Mouse (Mus musculus) forebrain, embryonic 10.5 days (tissue): ENCODE results near the gene Styk1. TPM values are rescaled to one million over a fixed set of nuclear protein-coding genes. Genes with fewer than 3 reads are reported as not detected.

ENCODE experiments used
- DNase-seq: peaks from one replicate; pipeline ENCODE4 v3.0.0-alpha.2; 2017; ENCODE audit warnings: low spot score; ENCODE audit errors: extremely low spot score
- H3K27ac ChIP-seq: fragments of 300-500 bp; sonication (generic); 2 replicates; pipeline ENCODE4 v1.5.1; 2016; ENCODE audit warnings: mild to moderate bottlenecking
- H3K27me3 ChIP-seq: fragments of 300-500 bp; sonication (generic); 2 replicates; pipeline ENCODE4 v1.6.1; 2016; ENCODE audit warnings: mild to moderate bottlenecking; ENCODE audit not compliant: poor library complexity, severe bottlenecking
- H3K36me3 ChIP-seq: fragments of 300-500 bp; sonication (generic); replicated peaks from 2 replicates; pipeline ENCODE4 v1.6.1; 2016; ENCODE audit warnings: mild to moderate bottlenecking, moderate library complexity
- H3K4me1 ChIP-seq: fragments of 300-500 bp; sonication (generic); 2 replicates; pipeline ENCODE4 v1.6.1; 2016
- H3K4me3 ChIP-seq: fragments of 300-500 bp; sonication (generic); 2 replicates; pipeline ENCODE4 v1.5.1; 2016; ENCODE audit warnings: mild to moderate bottlenecking, moderate library complexity
- H3K9me3 ChIP-seq: fragments of 300-500 bp; sonication (generic); 2 replicates; pipeline ENCODE4 v1.6.1; 2016; ENCODE audit warnings: mild to moderate bottlenecking, moderate library complexity
- WGBS: fragments of 180-500 bp; shearing (Covaris S2); methylation state at CpG from one replicate; pipeline ENCODE4 v1.1.7; 2016; 5-methylcytosine and 5-hydroxymethylcytosine counted together
- polyA plus RNA-seq: library from polyadenylated mRNA; unstranded; fragments of >200 nt; fragmentation: Nextera tagmentation; extraction: Ambion mirVana; gene quantifications from 2 replicates; pipeline ENCODE4 v1.2.1, GENCODE M21; 2016

Gene Styk1
- polyA plus RNA-seq, 1 experiment from 2014 or later = 0.62 TPM

- DNase-seq = no peak
- Histone ChIP-seq H3K27me3 (no peaks in the 10 kb centered on the region), H3K36me3 (peaks cover 49% of the 10 kb centered on the region), H3K9me3 (no peaks in the 10 kb centered on the region), H3K27ac (no peak overlapping the region), H3K4me1 (peaks cover 52% of the 10 kb centered on the region), H3K4me3 (no peak overlapping the region)
- WGBS = 84% methylated on average over 3 of the region's 3 CpGs
These were observed 29.6 kb upstream of the Styk1 start for GRCm38 (mm10) chr6:131382984-131383337.

GRCm38 (mm10) chr6:131382232-131382983 is 29.0 kb upstream of the Styk1 start:
- Histone ChIP-seq H3K4me3 (no peak overlapping the region), H3K4me1 (peaks cover 52% of the 10 kb centered on the region), H3K27ac (0 out of 2 replicates have a peak overlapping the region, but pooled peaks have one; percentile 11), H3K9me3 (no peaks in the 10 kb centered on the region), H3K36me3 (peaks cover 55% of the 10 kb centered on the region), H3K27me3 (no peaks in the 10 kb centered on the region)
- WGBS = 65% methylated on average over 14 of the region's 14 CpGs
- no peak for DNase-seq

GRCm38 (mm10) chr6:131378858-131379428 is 25.5 kb upstream of the Styk1 start:
- Histone ChIP-seq H3K36me3 (peaks cover 89% of the 10 kb centered on the region), H3K27ac (no peak overlapping the region), H3K4me3 (no peak overlapping the region), H3K27me3 (no peaks in the 10 kb centered on the region), H3K4me1 (peaks cover 20% of the 10 kb centered on the region), H3K9me3 (no peaks in the 10 kb centered on the region)
- no peak for DNase-seq
- WGBS = 97% methylated on average over 18 of the region's 18 CpGs

- Histone ChIP-seq H3K9me3 (no peaks in the 10 kb centered on the region), H3K4me3 (no peak overlapping the region), H3K27ac (no peak overlapping the region), H3K4me1 (peaks cover 4% of the 10 kb centered on the region), H3K36me3 (peaks cover 98% of the 10 kb centered on the region), H3K27me3 (no peaks in the 10 kb centered on the region)
- no peak for DNase-seq
- 94% methylated on average over 5 of the region's 5 CpGs for WGBS
These were observed 24.0 kb upstream of the Styk1 start for GRCm38 (mm10) chr6:131377378-131377777.

GRCm38 (mm10) chr6:131374594-131375340 is 21.4 kb upstream of the Styk1 start:
- Histone ChIP-seq H3K36me3 (peaks cover 100% of the 10 kb centered on the region), H3K4me3 (no peak overlapping the region), H3K4me1 (no peaks in the 10 kb centered on the region), H3K27me3 (no peaks in the 10 kb centered on the region), H3K9me3 (no peaks in the 10 kb centered on the region), H3K27ac (no peak overlapping the region)
- DNase-seq = no peak
- WGBS = 93% methylated on average over 13 of the region's 13 CpGs

- H3K27me3 ChIP-seq = no peaks in the 10 kb centered on the region
- H3K27ac ChIP-seq = no peak overlapping the region
- H3K36me3 ChIP-seq = peaks cover 100% of the 10 kb centered on the region
- no peak overlapping the region for H3K4me3 ChIP-seq
- no peak for DNase-seq
- 98% methylated on average over 5 of the region's 5 CpGs for WGBS
- H3K9me3 ChIP-seq = no peaks in the 10 kb centered on the region
- no peaks in the 10 kb centered on the region for H3K4me1 ChIP-seq
These were observed 19.8 kb upstream of the Styk1 start for GRCm38 (mm10) chr6:131373160-131373559.

- no peak overlapping the region for H3K4me3 ChIP-seq
- no peak overlapping the region for H3K27ac ChIP-seq
- H3K27me3 ChIP-seq = no peaks in the 10 kb centered on the region
- H3K36me3 ChIP-seq = peaks cover 100% of the 10 kb centered on the region
- WGBS = 96% methylated on average over 5 of the region's 5 CpGs
- no peak for DNase-seq
- no peaks in the 10 kb centered on the region for H3K9me3 ChIP-seq
- H3K4me1 ChIP-seq = no peaks in the 10 kb centered on the region
These were observed 17.4 kb upstream of the Styk1 start for GRCm38 (mm10) chr6:131370767-131371166.

- DNase-seq = no peak
- no peak overlapping the region for H3K27ac ChIP-seq
- H3K36me3 ChIP-seq = peaks cover 100% of the 10 kb centered on the region
- H3K9me3 ChIP-seq = no peaks in the 10 kb centered on the region
- H3K27me3 ChIP-seq = no peaks in the 10 kb centered on the region
- H3K4me1 ChIP-seq = no peaks in the 10 kb centered on the region
- no peak overlapping the region for H3K4me3 ChIP-seq
- WGBS = 91% methylated on average over 8 of the region's 8 CpGs
These were observed 16.6 kb upstream of the Styk1 start for GRCm38 (mm10) chr6:131369866-131370616.

- no peaks in the 10 kb centered on the region for H3K27me3 ChIP-seq
- WGBS = 69% methylated on average over 4 of the region's 4 CpGs
- no peaks in the 10 kb centered on the region for H3K4me1 ChIP-seq
- H3K36me3 ChIP-seq = peaks cover 89% of the 10 kb centered on the region
- H3K27ac ChIP-seq = no peak overlapping the region
- no peaks in the 10 kb centered on the region for H3K9me3 ChIP-seq
- no peak overlapping the region for H3K4me3 ChIP-seq
- no peak for DNase-seq
These were observed 13.7 kb upstream of the Styk1 start for GRCm38 (mm10) chr6:131367101-131367500.

GRCm38 (mm10) chr6:131364353-131364752 is 11.0 kb upstream of the Styk1 start:
- no peaks in the 10 kb centered on the region for H3K27me3 ChIP-seq
- H3K4me3 ChIP-seq = no peak overlapping the region
- H3K27ac ChIP-seq = no peak overlapping the region
- H3K9me3 ChIP-seq = no peaks in the 10 kb centered on the region
- DNase-seq = no peak
- H3K4me1 ChIP-seq = no peaks in the 10 kb centered on the region
- 95% methylated on average over 2 of the region's 2 CpGs for WGBS
- peaks cover 61% of the 10 kb centered on the region for H3K36me3 ChIP-seq

- Histone ChIP-seq H3K27me3 (no peaks in the 10 kb centered on the region), H3K4me3 (no peak overlapping the region), H3K4me1 (no peaks in the 10 kb centered on the region), H3K36me3 (peaks cover 50% of the 10 kb centered on the region), H3K27ac (no peak overlapping the region), H3K9me3 (no peaks in the 10 kb centered on the region)
- DNase-seq = no peak
- WGBS = 87% methylated on average over 7 of the region's 7 CpGs
These were observed 9.8 kb upstream of the Styk1 start for GRCm38 (mm10) chr6:131362987-131363765.

- WGBS = 84% methylated on average over 5 of the region's 5 CpGs
These were observed 7.3 kb upstream of the Styk1 start for GRCm38 (mm10) chr6:131360693-131361092.

More at GRCm38 (mm10) chr6:131360693-131361092, 7.3 kb upstream of the Styk1 start:
- H3K4me1 ChIP-seq = no peaks in the 10 kb centered on the region
- no peak overlapping the region for H3K27ac ChIP-seq
- H3K4me3 ChIP-seq = no peak overlapping the region
- H3K9me3 ChIP-seq = no peaks in the 10 kb centered on the region
- H3K27me3 ChIP-seq = no peaks in the 10 kb centered on the region
- peaks cover 25% of the 10 kb centered on the region for H3K36me3 ChIP-seq
- DNase-seq = no peak
